Mouse (Mus musculus): ENCODE data around the gene Gdpd3.

DNA sequence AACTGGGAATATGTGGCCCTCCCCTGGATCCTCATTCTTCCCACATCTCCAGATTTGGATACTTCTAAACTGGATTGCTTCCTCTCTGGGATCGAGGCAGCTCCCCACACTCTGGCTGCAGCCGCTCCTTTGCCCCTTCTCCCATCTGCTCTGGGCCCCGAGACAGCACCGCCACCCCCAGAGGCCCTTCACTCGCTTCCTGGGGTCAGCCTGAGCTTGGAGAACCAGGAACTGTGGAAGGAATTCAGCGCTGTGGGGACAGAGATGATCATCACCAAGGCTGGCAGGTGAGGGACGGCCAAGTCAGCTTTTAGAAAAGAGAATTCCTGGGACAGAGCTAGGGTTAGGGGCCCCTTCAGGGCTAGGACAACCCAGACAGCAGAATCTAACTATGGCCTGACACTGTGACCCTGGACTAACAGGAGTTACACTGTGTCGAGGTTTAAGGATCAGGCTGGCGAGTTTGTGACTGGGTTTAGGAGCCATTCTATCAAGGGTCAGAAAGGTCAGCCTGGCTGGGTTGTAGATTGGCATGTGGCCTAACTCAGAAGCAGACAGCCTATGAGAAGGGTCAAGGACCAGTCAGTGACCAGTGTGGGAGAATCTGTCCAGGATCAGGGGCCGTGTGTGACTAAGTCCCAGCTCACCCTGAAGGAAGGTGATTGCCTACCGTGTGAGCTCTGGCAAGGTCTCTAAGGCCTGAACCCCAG is 15.7 kb downstream of the Gdpd3 start:
- no peak for TF ChIP-seq CTCF (IDR thresholded peaks at IDR 0.05; ENCODE audit: low read depth)
- TF ChIP-seq EP300 (IDR thresholded peaks at IDR 0.05; ENCODE audit: low read depth) = no peak

All from liver, postnatal 0 days (tissue).